In the genomic region with DNA sequence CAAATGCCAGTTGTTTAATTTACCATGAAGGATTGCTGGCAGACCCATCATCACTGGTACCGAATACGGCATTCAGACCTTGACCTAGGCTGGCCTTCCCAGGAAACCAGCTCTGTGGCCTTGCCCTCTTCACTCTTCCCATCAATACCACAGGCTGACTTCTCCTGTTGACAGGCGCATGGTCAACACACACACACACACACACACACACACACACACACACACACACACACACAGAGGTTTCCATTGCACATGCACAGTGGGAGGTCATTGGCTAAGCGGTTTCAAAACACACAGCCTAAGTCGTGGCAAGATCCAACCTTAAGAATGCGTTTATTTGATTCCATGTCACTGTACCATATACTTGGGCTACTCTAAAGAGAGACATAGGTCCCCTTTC, we compare ENCODE assay signal across 9 mouse cellular contexts.
DNase-seq lines count a peak whose midpoint lies in the region; ATAC-seq and TF ChIP-seq lines count a peak whose summit lies in the region.
"Had no signal": no experiment of that assay in that cellular context is flagged by ENCODE, and none has a peak within 500 bp of the region (broad histone marks: within the 10 kb centered on the region; RNA-seq: fewer than 3 reads in every experiment).

No protein-coding gene starts in this region.

- H3K27me3 ChIP-seq in forebrain, embryonic 10.5 days (ENCODE audit: poor library complexity, severe bottlenecking): 0 out of 2 replicates have a peak, but pooled peaks cover 5% of the 10 kb centered on the region
- no peaks in the 10 kb centered on the region for H3K27me3 ChIP-seq in forebrain, embryonic 15.5 days
- no peaks in the 10 kb centered on the region for H3K27me3 ChIP-seq in lung, postnatal 0 days (replicated peaks; ENCODE audit: insufficient read depth, low read length)
- no peaks in the 10 kb centered on the region for H3K27me3 ChIP-seq in kidney, embryonic 16.5 days (ENCODE audit: insufficient read depth, low read length)
- H3K27me3 ChIP-seq in neural tube, embryonic 11.5 days (ENCODE audit: control insufficient read depth, insufficient read depth, low read length): no peaks in the 10 kb centered on the region

- ATAC-seq in forebrain, embryonic 15.5 days (replicated peaks): no peak
- no peak for ATAC-seq in lung, postnatal 0 days
- ATAC-seq in kidney, embryonic 16.5 days (ENCODE audit: low FRiP score, low TSS enrichment): no peak
- 0 out of 2 replicates have a peak, but pooled peaks have one; percentile 18 for ATAC-seq in neural tube, embryonic 11.5 days (ENCODE audit: insufficient read depth, low FRiP score, low TSS enrichment)

- no peak overlapping the region for H3K4me2 ChIP-seq in forebrain, embryonic 15.5 days (replicated peaks)
- no peak overlapping the region for H3K4me2 ChIP-seq in lung, postnatal 0 days (replicated peaks; ENCODE audit: low read depth, low read length)
- H3K4me2 ChIP-seq in kidney, embryonic 16.5 days (replicated peaks; ENCODE audit: low read depth, low read length): no peak overlapping the region
- H3K4me2 ChIP-seq in neural tube, embryonic 11.5 days (ENCODE audit: low read depth): no peak overlapping the region

- H3K36me3 ChIP-seq in forebrain, embryonic 10.5 days (replicated peaks): no peaks in the 10 kb centered on the region
- H3K36me3 ChIP-seq in forebrain, embryonic 15.5 days: no peaks in the 10 kb centered on the region
- H3K36me3 ChIP-seq in lung, postnatal 0 days (ENCODE audit: insufficient read depth, low read length): no peaks in the 10 kb centered on the region
- no peaks in the 10 kb centered on the region for H3K36me3 ChIP-seq in kidney, embryonic 16.5 days (ENCODE audit: insufficient read depth, low read length)
- H3K36me3 ChIP-seq in neural tube, embryonic 11.5 days (ENCODE audit: control insufficient read depth, insufficient read depth, low read length): no peaks in the 10 kb centered on the region

- no peak for TF ChIP-seq CTCF in lung, postnatal 0 days (IDR thresholded peaks at IDR 0.05)

- H3K9me3 ChIP-seq in forebrain, embryonic 10.5 days: no peaks in the 10 kb centered on the region
- no peaks in the 10 kb centered on the region for H3K9me3 ChIP-seq in forebrain, embryonic 15.5 days
- no peaks in the 10 kb centered on the region for H3K9me3 ChIP-seq in lung, postnatal 0 days (ENCODE audit: low read length)
- H3K9me3 ChIP-seq in kidney, embryonic 16.5 days (ENCODE audit: low read length): no peaks in the 10 kb centered on the region
- H3K9me3 ChIP-seq in neural tube, embryonic 11.5 days (ENCODE audit: control insufficient read depth, low read length): no peaks in the 10 kb centered on the region

- peak; percentile 31 for DNase-seq in forebrain, embryonic 10.5 days (ENCODE audit: extremely low spot score, low spot score)
- no peak for DNase-seq in lung, postnatal 0 days (ENCODE audit: low spot score)
- no peak for DNase-seq in lung, postnatal 25 days (ENCODE audit: low spot score)
- DNase-seq in neural tube, embryonic 11.5 days (ENCODE audit: low spot score): no peak
- DNase-seq in B cell, adult 2 months: no peak
- DNase-seq in left cerebral cortex, postnatal 4 days: no peak

- H3K4me1 ChIP-seq in forebrain, embryonic 10.5 days: peaks cover 47% of the 10 kb centered on the region
- H3K4me1 ChIP-seq in forebrain, embryonic 15.5 days: peaks cover 26% of the 10 kb centered on the region
- H3K4me1 ChIP-seq in lung, postnatal 0 days (ENCODE audit: insufficient read depth, low read depth, low read length): peaks cover 17% of the 10 kb centered on the region; the same call in 1 of the 2 replicates
- H3K4me1 ChIP-seq in kidney, embryonic 16.5 days (ENCODE audit: insufficient read depth, low read length): peaks cover 43% of the 10 kb centered on the region
- 0 out of 2 replicates have a peak, but pooled peaks cover 2% of the 10 kb centered on the region for H3K4me1 ChIP-seq in neural tube, embryonic 11.5 days (ENCODE audit: control insufficient read depth, insufficient read depth, low read length)

- no peak overlapping the region for H3K9ac ChIP-seq in forebrain, embryonic 15.5 days (replicated peaks)
- no peak overlapping the region for H3K9ac ChIP-seq in lung, postnatal 0 days (replicated peaks; ENCODE audit: low read depth)
- H3K9ac ChIP-seq in kidney, embryonic 16.5 days (replicated peaks; ENCODE audit: low read length): no peak overlapping the region
- H3K9ac ChIP-seq in neural tube, embryonic 11.5 days (ENCODE audit: low read length): no peak overlapping the region

- intact Hi-C loops in left cerebral cortex, postnatal 4 days (cut with DNase I): loop anchor here (5.0 kb wide), 1 partner anchor 217 kb away; no protein-coding TSS in a partner anchor

- H3K4me3 ChIP-seq in forebrain, embryonic 10.5 days: no peak overlapping the region
- no peak overlapping the region for H3K4me3 ChIP-seq in forebrain, embryonic 15.5 days
- H3K4me3 ChIP-seq in lung, postnatal 0 days (ENCODE audit: low read depth, low read length): no peak overlapping the region
- H3K4me3 ChIP-seq in kidney, embryonic 16.5 days (ENCODE audit: low read length): no peak overlapping the region
- no peak overlapping the region for H3K4me3 ChIP-seq in neural tube, embryonic 11.5 days (ENCODE audit: low read depth, low read length)

- 35% methylated on average over 6 of the region's 6 CpGs for WGBS in forebrain, embryonic 10.5 days
- WGBS in forebrain, embryonic 15.5 days: 52% methylated on average over 6 of the region's 6 CpGs
- 75% methylated on average over 6 of the region's 6 CpGs for WGBS in lung, postnatal 0 days
- WGBS in kidney, embryonic 16.5 days: 66% methylated on average over 6 of the region's 6 CpGs
- 52% methylated on average over 6 of the region's 6 CpGs for WGBS in neural tube, embryonic 11.5 days

- peak overlapping the region; percentile 82 for H3K27ac ChIP-seq in forebrain, embryonic 10.5 days
- H3K27ac ChIP-seq in forebrain, embryonic 15.5 days (replicated peaks): no peak overlapping the region
- H3K27ac ChIP-seq in lung, postnatal 0 days (ENCODE audit: low read length): peak overlapping the region; percentile 68; the same call in 1 of the 2 replicates
- H3K27ac ChIP-seq in kidney, embryonic 16.5 days (ENCODE audit: low read length): peak overlapping the region; percentile 85
- no peak overlapping the region for H3K27ac ChIP-seq in neural tube, embryonic 11.5 days (ENCODE audit: low read depth, low read length)
- H3K27ac ChIP-seq: hindbrain, embryonic 14.5 days had no signal

- no peak for TF ChIP-seq EP300 in lung, postnatal 0 days (IDR thresholded peaks at IDR 0.05)

Comparison
In these comparisons a context has a peak if more than half of its experiments do, and no peak if none do; other contexts are left out.
1. H3K27ac ChIP-seq: peak in forebrain, embryonic 10.5 days (single experiment), lung, postnatal 0 days (single experiment) and kidney, embryonic 16.5 days (single experiment); none in forebrain, embryonic 15.5 days (single experiment) and neural tube, embryonic 11.5 days (single experiment).